11 mouse cellular contexts compared by ENCODE assay signal in genomic region chr12:3783196-3783825, GRCm38 (mm10). TPM values are rescaled to one million over a fixed set of nuclear protein-coding genes. Genes with fewer than 3 reads are reported as not detected.
A peak's percentile ranks its signal among the peaks of the same experiment; 100 is the strongest.
DNase-seq lines count a peak whose midpoint lies in the region; ATAC-seq and TF ChIP-seq lines count a peak whose summit lies in the region.
"Had no signal": no experiment of that assay in that cellular context is flagged by ENCODE, and none has a peak within 500 bp of the region (broad histone marks: within the 10 kb centered on the region; RNA-seq: fewer than 3 reads in every experiment).

No protein-coding gene starts in this region.

- H3K9me3 ChIP-seq in forebrain, embryonic 12.5 days = no peaks in the 10 kb centered on the region
- no peaks in the 10 kb centered on the region for H3K9me3 ChIP-seq in hindbrain, embryonic 15.5 days
- H3K9me3 ChIP-seq: heart, embryonic 15.5 days had no signal

- peak; percentile 30; the same call in 1 of the 2 replicates for ATAC-seq in forebrain, embryonic 12.5 days (ENCODE audit: low FRiP score)
- peak; percentile 43 for ATAC-seq in hindbrain, embryonic 15.5 days (ENCODE audit: low FRiP score, low read depth)
- ATAC-seq: activated CD4-positive, CD25-positive, alpha-beta regulatory T cell, adult 4 months had no signal

- intact Hi-C loops in left cerebral cortex, postnatal 36 days (cut with DNase I) = no loop called here
- intact Hi-C loops in left cerebral cortex, postnatal 4 days (cut with DNase I) = no loop called here

- H3K9ac ChIP-seq in forebrain, embryonic 12.5 days = no peak overlapping the region
- H3K9ac ChIP-seq in hindbrain, embryonic 15.5 days = no peak overlapping the region
- H3K9ac ChIP-seq: heart, embryonic 15.5 days had no signal

- peak overlapping the region; percentile 42; the same call in 1 of the 2 replicates for H3K27ac ChIP-seq in forebrain, embryonic 12.5 days
- peak overlapping the region; percentile 80 for H3K27ac ChIP-seq in hindbrain, embryonic 15.5 days (replicated peaks)
- peak overlapping the region; percentile 46 for H3K27ac ChIP-seq in olfactory bulb, adult 2 months (ENCODE audit: insufficient read depth, low read depth, low read length)
- H3K27ac ChIP-seq: heart, embryonic 15.5 days had no signal

- TF ChIP-seq POLR2A in olfactory bulb, adult 2 months (IDR thresholded peaks at IDR 0.05; ENCODE audit: insufficient read depth, low read depth, low read length) = no peak

- H3K4me2 ChIP-seq in forebrain, embryonic 12.5 days = no peak overlapping the region
- no peak overlapping the region for H3K4me2 ChIP-seq in hindbrain, embryonic 15.5 days
- H3K4me2 ChIP-seq: heart, embryonic 15.5 days had no signal

- peak; percentile 27 to 46 for DNase-seq in left cerebral cortex, postnatal 36 days (ENCODE audit: low spot score in 2 of 2)
- no peak for DNase-seq in left cerebral cortex, postnatal 4 days
- no peak for DNase-seq in gastrocnemius, postnatal 4 days (ENCODE audit: low spot score in 2 of 2)
- DNase-seq in frontal cortex, postnatal 14 days (ENCODE audit: low spot score in 2 of 2) = no peak
- no peak for DNase-seq in frontal cortex, adult 2 months (ENCODE audit: extremely low spot score in 1 of 2, low spot score in 1 of 2)
- DNase-seq: lung, adult 2 months had no signal

- no peak for TF ChIP-seq CTCF in olfactory bulb, adult 2 months (IDR thresholded peaks at IDR 0.05; ENCODE audit: insufficient read depth, low read depth, low read length)

- 42% methylated on average over 3 of the region's 3 CpGs for WGBS in forebrain, embryonic 12.5 days
- 37% methylated on average over 3 of the region's 3 CpGs for WGBS in hindbrain, embryonic 15.5 days
- WGBS in olfactory bulb, adult 2 months = 30% methylated on average over 3 of the region's 3 CpGs

- H3K4me3 ChIP-seq in forebrain, embryonic 12.5 days (replicated peaks) = no peak overlapping the region
- no peak overlapping the region for H3K4me3 ChIP-seq in hindbrain, embryonic 15.5 days
- no peak overlapping the region for H3K4me3 ChIP-seq in olfactory bulb, adult 2 months (ENCODE audit: insufficient read depth, low read depth, low read length)
- H3K4me3 ChIP-seq: heart, embryonic 15.5 days had no signal

- peaks cover 53% of the 10 kb centered on the region for H3K4me1 ChIP-seq in forebrain, embryonic 12.5 days
- H3K4me1 ChIP-seq in hindbrain, embryonic 15.5 days (replicated peaks) = peaks cover 66% of the 10 kb centered on the region
- H3K4me1 ChIP-seq in olfactory bulb, adult 2 months (ENCODE audit: control insufficient read depth, insufficient read depth, low read length) = peaks cover 40% of the 10 kb centered on the region

- H3K36me3 ChIP-seq in forebrain, embryonic 12.5 days (replicated peaks) = no peaks in the 10 kb centered on the region
- no peaks in the 10 kb centered on the region for H3K36me3 ChIP-seq in hindbrain, embryonic 15.5 days
- H3K36me3 ChIP-seq: heart, embryonic 15.5 days had no signal

- peaks cover 29% of the 10 kb centered on the region for H3K27me3 ChIP-seq in forebrain, embryonic 12.5 days
- H3K27me3 ChIP-seq in hindbrain, embryonic 15.5 days = no peaks in the 10 kb centered on the region
- H3K27me3 ChIP-seq: heart, embryonic 15.5 days had no signal

RNA-seq across cellular contexts. Expression of gene Dnmt3a, which starts 22.5 kb away (rescaled TPM):
- 100 to 1,000 TPM; 100 to 124 TPM for total RNA-seq in left cerebral cortex, postnatal 36 days (2021)
- total RNA-seq in left cerebral cortex, postnatal 4 days (2021) = 100 to 1,000 TPM; 184 to 206 TPM
- 139 and 146 TPM in 2 replicates for polyA plus RNA-seq in forebrain, embryonic 12.5 days (2016; fragmentation: Nextera tagmentation; extraction: Ambion mirVana)
- 109 and 144 TPM in 2 replicates for polyA plus RNA-seq in hindbrain, embryonic 15.5 days (2015; fragmentation: Nextera tagmentation; extraction: Ambion mirVana)
- polyA plus RNA-seq in olfactory bulb, adult 2 months (2012; ENCODE audit: insufficient read depth, insufficient read length, low replicate concordance, missing spikeins) = not detected in 2 replicates
- total RNA-seq in gastrocnemius, postnatal 4 days (2021) = 100 to 1,000 TPM; 155 to 169 TPM
- polyA plus RNA-seq in frontal cortex, adult 2 months (2012; rRNA removed) = 42.5 and 44.7 TPM in 2 replicates

Comparison
In these comparisons a context has a peak if more than half of its experiments do, and no peak if none do; other contexts are left out.
1. DNase-seq: peak in left cerebral cortex, postnatal 36 days (2 of 2); none in left cerebral cortex, postnatal 4 days (single experiment), gastrocnemius, postnatal 4 days (0 of 2), frontal cortex, postnatal 14 days (0 of 2) and frontal cortex, adult 2 months (0 of 2).
2. Peak in every context shown above with its lines, with median percentiles within 50 percentile points of each other: H3K27ac ChIP-seq.